Mouse (Mus musculus) E14TG2a.4 (cell line): Measurements from ENCODE around the gene Atp5g2.
A peak's percentile ranks its signal among the peaks of the same experiment; 100 is the strongest.

Source experiments
- H3K27me3 ChIP-seq: 2 replicates; pipeline ENCODE4 v1.6.1; 2014; ENCODE audit warnings: low read length, control low read depth; ENCODE audit not compliant: insufficient read depth
- H3K36me3 ChIP-seq: 2 replicates; pipeline ENCODE4 v1.6.1; 2014; ENCODE audit warnings: low read length, control low read depth; ENCODE audit not compliant: insufficient read depth
- H3K4me1 ChIP-seq: replicated peaks from 2 replicates; pipeline ENCODE4 v1.6.1; 2014; ENCODE audit warnings: low read depth, low read length, control low read depth
- H3K4me3 ChIP-seq: replicated peaks from 2 replicates; pipeline ENCODE4 v1.5.1; 2014; ENCODE audit warnings: mild to moderate bottlenecking, low read length
- H3K9me3 ChIP-seq: 2 replicates; pipeline ENCODE4 v1.6.1; 2014; ENCODE audit warnings: low read length, control low read depth
- CTCF ChIP-seq: conservative IDR thresholded peaks from 2 replicates; pipeline ENCODE4 v1.5.1; 2014; ENCODE audit warnings: low read length
- NANOG ChIP-seq: IDR thresholded peaks from 2 replicates; pipeline ENCODE4 v1.6.1; 2014; ENCODE audit warnings: borderline replicate concordance, low read length, mixed read lengths
- POU5F1 ChIP-seq: IDR thresholded peaks from 2 replicates; pipeline ENCODE4 v1.6.1; 2014; ENCODE audit warnings: low read length, borderline replicate concordance

The Atp5g2 gene

GRCm38 (mm10) chr15:102672215-102673071 is at the start of gene Atp5g2:
TSS of gene Atp5g2 (minus strand) at chr15:102672352.
- H3K36me3 ChIP-seq = peaks cover 23% of the 10 kb centered on the region
- no peaks in the 10 kb centered on the region for H3K27me3 ChIP-seq
- H3K4me1 ChIP-seq = peaks cover 65% of the 10 kb centered on the region
- no peak for TF ChIP-seq CTCF
- no peak for TF ChIP-seq POU5F1
- no peak for TF ChIP-seq NANOG
- no peaks in the 10 kb centered on the region for H3K9me3 ChIP-seq
- peak within 1 kb of the TSS; percentile 81 for H3K4me3 ChIP-seq

GRCm38 (mm10) chr15:102721016-102721898 is 49.1 kb upstream of the Atp5g2 start:
- Histone ChIP-seq H3K36me3 (peaks cover 35% of the 10 kb centered on the region), H3K4me1 (peaks cover 32% of the 10 kb centered on the region), H3K27me3 (no peaks in the 10 kb centered on the region), H3K4me3 (peak overlapping the region; percentile 86), H3K9me3 (no peaks in the 10 kb centered on the region)
- TF ChIP-seq NANOG (no peak), CTCF (no peak), POU5F1 (no peak)

GRCm38 (mm10) chr15:102716132-102716531 is 44.0 kb upstream of the Atp5g2 start:
- Histone ChIP-seq H3K4me3 (peak overlapping the region; percentile 46), H3K27me3 (no peaks in the 10 kb centered on the region), H3K36me3 (peaks cover 85% of the 10 kb centered on the region), H3K4me1 (peaks cover 26% of the 10 kb centered on the region), H3K9me3 (no peaks in the 10 kb centered on the region)
- TF ChIP-seq CTCF (0 out of 2 replicates have a peak, but pooled peaks have one; percentile 1), NANOG (no peak)

GRCm38 (mm10) chr15:102707736-102708269 is 35.7 kb upstream of the Atp5g2 start:
- no peak for TF ChIP-seq NANOG
- no peak for TF ChIP-seq POU5F1
- no peak for TF ChIP-seq CTCF
- Histone ChIP-seq H3K9me3 (no peaks in the 10 kb centered on the region), H3K4me3 (no peak overlapping the region), H3K36me3 (peaks cover 61% of the 10 kb centered on the region), H3K27me3 (no peaks in the 10 kb centered on the region), H3K4me1 (peaks cover 33% of the 10 kb centered on the region)

- no peak overlapping the region for H3K4me3 ChIP-seq
- H3K27me3 ChIP-seq = no peaks in the 10 kb centered on the region
- H3K4me1 ChIP-seq = peaks cover 33% of the 10 kb centered on the region
- peaks cover 44% of the 10 kb centered on the region for H3K36me3 ChIP-seq
- H3K9me3 ChIP-seq = no peaks in the 10 kb centered on the region
- no peak for TF ChIP-seq CTCF
- no peak for TF ChIP-seq NANOG
- no peak for TF ChIP-seq POU5F1
These were observed 33.9 kb upstream of the Atp5g2 start for GRCm38 (mm10) chr15:102705923-102706503.

GRCm38 (mm10) chr15:102705226-102705894 is 33.2 kb upstream of the Atp5g2 start:
- Histone ChIP-seq H3K9me3 (no peaks in the 10 kb centered on the region), H3K4me3 (no peak overlapping the region), H3K36me3 (peaks cover 37% of the 10 kb centered on the region), H3K4me1 (peaks cover 33% of the 10 kb centered on the region), H3K27me3 (0 out of 2 replicates have a peak, but pooled peaks cover under 1% of the 10 kb centered on the region)
- TF ChIP-seq NANOG (no peak), CTCF (no peak), POU5F1 (no peak)

GRCm38 (mm10) chr15:102704806-102705205 is 32.7 kb upstream of the Atp5g2 start:
- Histone ChIP-seq H3K9me3 (no peaks in the 10 kb centered on the region), H3K4me3 (no peak overlapping the region), H3K4me1 (peaks cover 33% of the 10 kb centered on the region), H3K27me3 (peaks cover 6% of the 10 kb centered on the region; the same call in 1 of the 2 replicates), H3K36me3 (peaks cover 33% of the 10 kb centered on the region)
- no peak for TF ChIP-seq POU5F1
- TF ChIP-seq CTCF = no peak
- TF ChIP-seq NANOG = no peak
